Mouse (Mus musculus) hindlimb bud, embryonic 11.5 days (tissue): ENCODE data around the gene Lman2.
A peak's percentile ranks its signal among the peaks of the same experiment; 100 is the strongest.

Experiments used
- DNase-seq: peaks from one replicate; pipeline ENCODE4 v3.0.0-alpha.2; 2012; ENCODE audit warnings: low read depth, low spot score; ENCODE audit errors: extremely low spot score

Lman2 gene

DNA sequence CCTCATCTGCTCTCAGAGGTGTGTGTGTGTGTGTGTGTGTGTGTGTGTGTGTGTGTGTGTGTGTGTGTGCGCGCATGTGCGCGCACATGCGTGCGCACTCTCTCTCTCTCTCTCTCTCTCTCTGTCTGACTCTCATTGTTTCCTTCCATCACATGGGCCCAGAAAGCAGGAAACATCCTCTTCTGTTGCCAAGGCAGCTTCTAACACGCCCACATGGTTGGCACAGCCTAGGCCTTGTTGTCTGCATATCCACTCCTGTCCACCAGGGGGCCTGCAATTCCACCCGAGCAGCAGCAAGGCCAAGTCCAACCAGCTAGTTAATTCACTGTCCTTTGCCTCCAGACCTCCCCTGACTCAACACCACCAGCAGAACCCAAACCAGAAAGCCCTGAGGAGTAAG lies 35.0 kb downstream of the Lman2 start:
- DNase-seq, result peak; percentile 61

GRCm38 (mm10) chr13:55327169-55327568 lies 35.4 kb downstream of the Lman2 start:
- no peak for DNase-seq

DNA sequence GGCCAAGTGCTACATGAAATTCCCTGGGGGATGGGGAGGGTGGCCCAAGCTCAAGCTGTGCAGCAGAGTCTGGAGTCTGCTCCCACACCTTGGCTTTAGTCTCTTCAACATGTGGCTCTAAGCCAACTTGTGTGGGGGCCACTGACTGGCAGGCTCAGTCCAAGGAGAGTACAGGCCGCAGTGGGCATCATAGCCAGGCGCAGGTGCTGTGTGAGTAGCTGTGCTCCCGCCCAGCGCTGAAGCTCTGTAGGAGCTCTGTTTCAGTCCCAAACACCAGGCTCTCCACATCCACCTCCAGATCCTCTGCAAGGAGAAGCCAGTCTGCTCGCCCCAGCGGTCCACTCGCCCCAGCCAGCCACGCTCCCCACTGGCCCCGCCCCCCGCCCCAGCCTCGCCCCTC lies 37.0 kb downstream of the Lman2 start:
- DNase-seq, result no peak

DNA sequence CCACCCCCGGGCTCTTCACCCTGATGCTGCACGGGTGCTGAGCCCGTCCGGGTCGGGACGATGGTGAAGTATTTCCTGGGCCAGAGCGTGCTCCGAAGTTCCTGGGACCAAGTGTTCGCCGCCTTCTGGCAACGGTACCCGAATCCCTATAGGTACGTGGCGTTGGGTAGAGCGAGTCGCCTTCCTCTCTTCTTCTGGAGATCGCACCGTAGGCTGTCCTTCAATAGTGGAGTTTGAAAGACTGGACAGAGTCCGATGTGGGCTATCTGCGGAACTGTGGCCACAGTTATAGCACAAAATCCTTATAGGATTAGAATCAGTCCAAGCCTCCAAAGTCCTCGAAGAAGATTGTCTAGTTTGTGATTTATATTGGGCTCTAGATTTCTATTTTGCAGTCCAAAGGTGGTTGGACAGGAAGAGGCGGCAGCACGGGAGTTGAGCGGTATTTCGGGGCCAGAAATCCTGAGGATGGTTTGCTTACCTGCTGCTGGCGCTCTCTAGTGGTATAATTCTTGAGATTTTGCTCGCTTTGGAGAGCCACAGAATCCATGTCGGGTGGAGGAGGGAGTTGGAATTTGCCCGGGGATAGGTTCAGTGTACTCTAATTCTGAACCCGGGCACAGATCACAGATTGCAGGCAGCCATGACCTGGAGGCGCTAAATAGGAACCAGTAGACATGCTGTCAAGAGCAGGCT lies 40.3 kb downstream of the Lman2 start:
- no peak for DNase-seq

GRCm38 (mm10) chr13:55321434-55322129 lies 41.0 kb downstream of the Lman2 start, which contains the start of gene Rab24:
Gene Rab24, minus strand, starts transcription at chr13:55321946.
- DNase-seq, result no peak

DNA sequence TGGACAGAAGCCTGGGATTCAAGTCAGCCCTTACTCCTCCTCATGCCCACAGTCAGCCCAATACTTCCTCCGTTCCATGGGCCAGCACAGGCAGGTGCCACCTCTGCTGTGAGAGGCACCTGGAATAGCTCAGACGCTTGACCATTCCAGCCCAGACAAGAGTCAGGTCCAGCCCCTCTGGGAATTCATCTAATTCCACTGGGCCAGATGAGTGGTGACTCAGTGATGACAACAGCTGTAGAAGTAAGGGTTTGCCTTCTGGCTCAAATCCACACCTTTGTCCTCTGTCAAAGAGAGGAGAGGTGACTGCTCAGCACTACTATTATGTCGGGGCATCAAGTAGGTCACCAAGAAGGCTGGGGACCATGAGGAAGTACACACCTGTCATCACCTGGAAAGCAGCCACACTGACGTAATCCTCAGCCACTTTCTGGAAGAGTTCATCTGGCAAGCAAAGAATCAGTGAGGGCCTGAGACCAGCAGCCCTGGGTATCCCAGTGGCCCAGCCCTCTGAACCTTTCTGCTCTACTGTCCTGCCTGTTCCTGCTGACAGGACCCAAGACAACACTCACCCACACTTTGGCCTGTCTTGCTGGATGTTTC lies 42.6 kb downstream of the Lman2 start, which contains the start of gene Prelid1:
Gene Prelid1, plus strand, starts transcription at position 570 of the 603 bp plus-strand sequence.
- DNase-seq, result no peak

- no peak for DNase-seq
Observed at GRCm38 (mm10) chr13:55318351-55318750, 44.2 kb downstream of the Lman2 start.

- DNase-seq, result no peak
Observed at GRCm38 (mm10) chr13:55314891-55315412, 47.6 kb downstream of the Lman2 start.

DNA sequence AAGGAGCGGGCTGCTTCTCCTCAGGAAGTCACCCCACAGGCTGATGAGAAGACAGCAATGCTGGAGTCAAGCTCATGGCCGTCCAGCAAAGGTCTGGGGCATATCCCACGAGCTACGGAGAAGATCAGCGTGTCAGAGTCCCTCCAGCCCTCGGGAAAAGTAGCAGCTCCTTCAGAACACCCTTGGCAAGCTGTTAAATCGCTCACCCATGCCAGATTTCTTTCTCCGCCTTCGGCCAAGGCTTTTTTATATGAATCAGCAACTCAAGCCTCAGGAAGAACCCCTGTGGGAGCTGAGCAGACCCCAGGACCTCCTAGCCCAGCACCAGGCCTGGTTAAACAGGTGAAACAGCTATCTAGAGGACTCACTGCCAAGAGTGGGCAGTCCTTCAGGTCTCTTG lies 49.5 kb downstream of the Lman2 start:
- no peak for DNase-seq

- no peak for DNase-seq
Observed at GRCm38 (mm10) chr13:55312028-55312630, 50.5 kb downstream of the Lman2 start.

GRCm38 (mm10) chr13:55300913-55301312 lies 61.7 kb downstream of the Lman2 start:
- DNase-seq, result no peak

DNA sequence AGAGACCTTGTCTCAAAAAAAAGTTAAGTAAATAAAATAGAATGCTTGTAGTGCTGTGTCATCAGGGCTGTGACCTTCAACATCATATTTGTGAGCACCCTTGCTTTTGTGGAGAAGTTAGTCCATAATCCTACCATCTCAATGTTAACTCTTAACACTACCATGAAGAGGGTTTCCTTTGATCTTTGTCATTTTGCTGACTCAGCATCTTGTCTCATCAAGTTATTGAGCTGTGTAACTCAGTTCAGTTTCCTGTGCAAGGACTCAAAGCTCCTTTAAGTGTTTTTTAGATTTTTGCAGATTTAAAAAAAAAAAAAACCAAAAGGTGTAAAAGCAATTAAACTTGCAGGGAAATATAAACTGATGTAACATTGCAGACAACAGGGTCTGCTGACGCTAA lies 65.8 kb downstream of the Lman2 start:
- DNase-seq, result no peak
